Mouse (Mus musculus) brain, embryonic 14.5 days (tissue): ENCODE data around the gene Ldlrad3. TPM values are rescaled to one million over a fixed set of nuclear protein-coding genes. Genes with fewer than 3 reads are reported as not detected.

Experiments
- DNase-seq: peaks from one replicate; pipeline ENCODE4 v3.0.0-alpha.2; 2011; ENCODE audit warnings: low read depth
- CTCF ChIP-seq: fragments of 200-500 bp; IDR thresholded peaks from 2 replicates; pipeline ENCODE4 v1.5.1; 2012; ENCODE audit warnings: inconsistent platforms, mild to moderate bottlenecking, moderate library complexity, borderline replicate concordance; ENCODE audit not compliant: insufficient read depth, insufficient read length; ENCODE audit errors: extremely low read depth
- POLR2A ChIP-seq: fragments of 200-500 bp; IDR thresholded peaks from 2 replicates; pipeline ENCODE4 v1.6.1; 2012; ENCODE audit warnings: mild to moderate bottlenecking, inconsistent platforms, borderline replicate concordance; ENCODE audit not compliant: poor library complexity, insufficient read depth, insufficient read length, severe bottlenecking; ENCODE audit errors: extremely low read depth
- polyA plus RNA-seq: library from polyadenylated mRNA; depleted of rRNA; stranded (reverse); fragments of >200 nt; gene quantifications from 2 replicates; pipeline ENCODE4 v1.2.3, GENCODE M21; 2012

Ldlrad3 gene
- polyA plus RNA-seq, 1 experiment = 26.2 TPM

GRCm38 (mm10) chr2:102048296-102049175 is 137.6 kb downstream of the Ldlrad3 start:
- peak; percentile 75 for DNase-seq
- TF ChIP-seq CTCF (no peak), POLR2A (no peak)

- TF ChIP-seq POLR2A (no peak), CTCF (no peak)
- no peak for DNase-seq
Measured at GRCm38 (mm10) chr2:102046481-102046880, 139.7 kb downstream of the Ldlrad3 start.

GRCm38 (mm10) chr2:102040456-102040855 is 145.7 kb downstream of the Ldlrad3 start:
- TF ChIP-seq POLR2A (no peak), CTCF (no peak)
- DNase-seq = no peak

- TF ChIP-seq POLR2A = no peak
- no peak for TF ChIP-seq CTCF
- no peak for DNase-seq
Measured at GRCm38 (mm10) chr2:102040011-102040410, 146.2 kb downstream of the Ldlrad3 start.

GRCm38 (mm10) chr2:102038895-102039667 is 147.1 kb downstream of the Ldlrad3 start:
- no peak for DNase-seq

GRCm38 (mm10) chr2:102038229-102038894 is 147.8 kb downstream of the Ldlrad3 start:
- TF ChIP-seq CTCF (no peak), POLR2A (no peak)
- DNase-seq = peak; percentile 95

More at GRCm38 (mm10) chr2:102038895-102039667, 147.1 kb downstream of the Ldlrad3 start:
- TF ChIP-seq CTCF (no peak), POLR2A (no peak)

- DNase-seq = peak; percentile 77
- peak; percentile 21; the same call in 1 of the 2 replicates for TF ChIP-seq CTCF
- no peak for TF ChIP-seq POLR2A
Measured at GRCm38 (mm10) chr2:102036665-102037511, 149.3 kb downstream of the Ldlrad3 start.

- no peak for DNase-seq
- TF ChIP-seq CTCF = no peak
- no peak for TF ChIP-seq POLR2A
Measured at GRCm38 (mm10) chr2:102034513-102034879, 151.7 kb downstream of the Ldlrad3 start.

- no peak for TF ChIP-seq CTCF
- no peak for TF ChIP-seq POLR2A
- no peak for DNase-seq
Measured at GRCm38 (mm10) chr2:102033818-102034512, 152.2 kb downstream of the Ldlrad3 start.
